Mouse (Mus musculus): Measurements from ENCODE around the gene Gabpb1.

Gene Gabpb1

GRCm38 (mm10) chr2:126593831-126594610, 82.1 kb downstream of the Gabpb1 start:
- DNase-seq = peak; percentile 74 to 76

GRCm38 (mm10) chr2:126591304-126591703, 84.8 kb downstream of the Gabpb1 start:
- no peak for DNase-seq

GRCm38 (mm10) chr2:126587468-126587867, 88.7 kb downstream of the Gabpb1 start:
- no peak for DNase-seq

DNA sequence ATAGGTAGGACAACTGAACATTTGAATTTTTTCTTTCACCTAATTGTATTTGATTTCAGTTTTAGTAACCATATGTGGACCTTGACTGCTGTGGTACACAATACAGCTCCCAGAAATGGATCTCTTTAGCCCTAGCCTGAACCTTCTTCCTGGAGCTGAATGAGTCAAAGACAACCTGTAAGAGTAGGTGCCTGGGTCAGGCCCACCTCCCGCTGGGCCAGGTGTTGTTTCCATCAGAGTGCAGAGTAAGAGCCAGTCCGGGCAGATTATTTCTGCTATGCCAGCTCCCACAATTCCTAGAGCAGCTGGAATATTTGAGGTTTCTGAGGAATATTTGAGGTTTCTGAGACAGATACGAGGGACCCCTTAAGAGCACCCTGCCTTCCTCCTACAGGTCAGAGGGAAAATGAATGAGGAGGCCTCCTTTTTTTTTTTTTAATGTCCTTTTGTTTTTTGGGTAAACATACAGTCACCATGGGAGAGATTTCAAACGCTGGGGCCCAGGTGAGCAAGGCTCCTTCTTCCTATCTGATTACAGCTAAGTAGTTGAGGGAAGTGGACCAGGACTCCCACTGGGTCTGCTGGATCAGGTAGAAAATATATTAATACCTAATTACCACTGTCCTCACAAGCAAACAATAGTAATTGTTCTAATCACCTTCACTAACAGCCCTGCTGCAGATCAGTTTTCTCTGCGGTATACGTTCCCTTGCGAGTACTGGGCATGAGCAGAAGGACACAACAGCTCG, 91.3 kb downstream of the Gabpb1 start:
- no peak for DNase-seq

GRCm38 (mm10) chr2:126583960-126584359, 92.2 kb downstream of the Gabpb1 start:
- DNase-seq = no peak

- DNase-seq = no peak
Measured at GRCm38 (mm10) chr2:126579282-126579681, 96.9 kb downstream of the Gabpb1 start.

Data from thymus, postnatal 36 days (tissue).